Mouse (Mus musculus) frontal cortex, postnatal 25 days (tissue): ENCODE results near the gene Cacna1d.

Experiments
- DNase-seq, 2 experiments: peaks; one replicate each; pipeline ENCODE4 v3.0.0; 2022; ENCODE audit warnings: low spot score in 2 of 2

Cacna1d gene

DNA sequence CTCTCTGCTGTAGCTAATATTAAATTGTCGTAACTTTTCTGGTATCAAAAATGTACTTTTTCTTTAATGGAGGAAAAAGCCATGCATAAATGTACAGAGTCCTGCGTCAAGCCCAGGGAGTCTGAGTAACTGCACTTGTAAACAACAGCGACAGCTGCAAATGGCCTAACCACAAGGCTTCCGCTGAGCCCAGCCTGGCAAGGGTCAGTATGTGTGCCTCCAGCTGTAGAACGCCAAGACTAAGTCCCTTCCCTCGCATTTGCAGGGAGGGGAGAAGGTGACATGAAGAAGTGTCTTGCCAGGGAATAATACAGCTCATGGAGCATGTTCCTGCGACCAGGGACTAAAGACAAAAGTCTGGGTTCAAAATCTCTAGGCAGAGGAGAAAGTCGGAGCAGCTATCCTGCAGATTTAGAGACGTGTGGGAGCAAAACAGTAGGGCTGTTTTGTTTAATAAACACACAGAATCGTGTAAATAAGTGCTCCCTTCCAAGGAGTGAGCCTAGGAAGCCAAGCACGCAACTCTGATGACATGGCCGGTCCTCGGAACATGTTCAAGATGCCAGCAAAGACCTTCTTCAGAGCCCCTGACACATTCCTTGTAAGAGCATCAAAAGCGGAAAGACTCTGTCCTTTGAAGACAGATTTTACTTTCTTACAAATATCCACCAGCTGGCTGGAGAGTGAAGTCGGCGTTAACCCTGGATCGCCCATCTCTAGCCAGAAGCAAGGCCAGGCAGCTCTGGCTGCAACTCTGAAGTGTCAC is 160.7 kb downstream of the Cacna1d start:
- DNase-seq, result no peak

DNA sequence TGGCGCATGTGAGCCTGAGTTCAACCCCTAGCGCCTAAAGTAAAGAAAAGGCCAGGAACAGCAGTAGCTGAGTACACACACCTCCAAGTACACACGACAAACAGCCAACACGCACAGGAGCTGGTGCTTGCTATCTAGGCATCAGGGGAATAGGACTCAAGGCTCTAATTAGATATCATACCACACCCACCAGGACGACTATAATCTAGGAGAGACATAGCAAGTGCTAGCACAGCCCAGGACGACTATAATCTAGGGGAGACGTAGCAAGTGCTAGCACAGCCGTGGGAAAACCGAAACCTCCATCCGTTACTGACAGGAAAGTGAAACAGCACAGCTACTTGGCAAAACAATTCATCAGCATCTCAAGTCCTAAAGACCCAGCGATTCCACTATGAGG is 162.1 kb downstream of the Cacna1d start:
- no peak for DNase-seq

DNA sequence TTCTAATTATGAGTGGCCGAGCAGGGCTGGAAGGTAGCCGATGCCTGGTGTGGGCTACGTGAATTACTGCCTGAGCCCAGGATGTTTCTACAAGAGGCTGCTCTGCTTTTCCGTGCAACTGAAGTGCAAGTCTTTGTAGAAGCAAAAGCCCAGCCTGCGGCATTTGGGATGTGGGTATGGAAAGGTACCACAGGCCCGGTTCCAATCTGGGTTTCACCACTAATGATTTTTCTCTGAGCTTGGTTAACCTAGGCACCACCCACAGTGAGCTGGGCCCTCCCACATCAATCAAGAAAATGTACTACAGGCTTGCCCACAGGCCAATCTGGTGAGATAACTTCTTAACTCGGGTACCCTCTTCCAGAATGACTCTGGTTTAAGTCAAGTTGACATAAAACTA is 163.8 kb downstream of the Cacna1d start:
- DNase-seq, result no peak

- no peak for DNase-seq
These were observed 164.2 kb downstream of the Cacna1d start for GRCm38 (mm10) chr14:30327051-30327450.

GRCm38 (mm10) chr14:30326226-30326625 is 165.0 kb downstream of the Cacna1d start:
- DNase-seq, result no peak

- no peak for DNase-seq
These were observed 166.3 kb downstream of the Cacna1d start for GRCm38 (mm10) chr14:30324994-30325393.

- DNase-seq, result no peak
These were observed 172.4 kb downstream of the Cacna1d start for GRCm38 (mm10) chr14:30318715-30319437.

GRCm38 (mm10) chr14:30318293-30318692 is 173.0 kb downstream of the Cacna1d start:
- peak; percentile 27 to 57 for DNase-seq

DNA sequence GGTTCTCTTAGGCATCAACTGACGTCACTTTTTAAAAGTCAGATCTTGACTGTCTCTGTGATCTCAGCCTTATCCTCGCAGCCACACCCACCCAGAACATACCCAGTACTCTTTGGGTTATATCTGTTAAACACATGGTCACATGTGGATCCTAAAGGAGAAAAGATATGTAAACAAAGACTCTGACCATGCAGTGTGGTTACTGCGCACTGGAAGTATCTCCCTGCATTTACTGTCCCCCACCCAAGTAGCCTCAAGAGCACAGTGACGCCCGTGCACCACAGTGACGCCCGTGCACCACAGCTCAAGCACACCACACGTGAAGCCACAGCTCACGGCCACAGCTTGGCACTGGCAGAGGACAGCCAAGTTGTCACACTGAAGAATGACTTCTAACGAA is 173.6 kb downstream of the Cacna1d start:
- DNase-seq, result no peak

GRCm38 (mm10) chr14:30311206-30311889 is 179.9 kb downstream of the Cacna1d start:
- DNase-seq, result no peak

DNA sequence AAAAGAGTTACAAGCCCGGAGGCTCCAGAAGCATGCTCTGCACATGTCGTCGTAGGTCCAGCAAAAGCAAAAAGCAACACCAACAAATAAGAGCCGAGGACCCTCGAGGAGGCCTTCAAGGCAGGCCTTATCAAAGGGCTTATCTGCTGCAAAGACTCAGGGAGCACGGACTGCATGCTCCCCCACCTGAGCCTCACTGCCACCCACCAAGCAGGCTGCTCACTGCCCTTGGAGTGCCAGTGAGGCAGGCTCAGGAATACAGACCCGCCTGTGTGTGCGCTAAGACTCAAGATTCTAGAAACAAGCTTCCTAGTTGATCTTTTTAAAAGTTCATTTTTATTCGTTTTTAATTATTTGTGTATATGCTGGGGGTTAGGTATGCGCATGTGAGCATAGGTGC is 181.0 kb downstream of the Cacna1d start:
- no peak for DNase-seq

GRCm38 (mm10) chr14:30306221-30306620 is 185.0 kb downstream of the Cacna1d start:
- DNase-seq, result no peak

- DNase-seq, result no peak
These were observed 191.3 kb downstream of the Cacna1d start for GRCm38 (mm10) chr14:30299946-30300345.

DNA sequence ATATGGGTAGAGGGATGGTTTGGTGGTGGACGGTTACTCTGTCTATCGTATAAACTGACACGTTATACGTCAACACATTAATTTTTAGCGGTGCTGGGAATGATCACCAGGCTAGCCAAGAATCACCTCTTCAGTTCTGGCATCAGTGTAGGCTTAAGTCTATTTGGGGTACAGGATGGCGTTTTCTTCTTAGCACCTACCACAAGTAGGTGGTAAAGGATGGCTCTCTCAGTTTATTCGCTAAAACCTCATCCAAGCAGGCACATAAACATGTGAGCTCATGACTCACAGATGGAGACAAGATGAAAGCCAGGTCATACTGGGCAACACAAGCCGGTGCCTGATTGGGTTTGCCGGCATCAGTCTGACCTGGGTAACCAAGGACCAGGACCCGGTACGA is 193.8 kb downstream of the Cacna1d start:
- DNase-seq, result no peak

GRCm38 (mm10) chr14:30292135-30292463 is 199.2 kb downstream of the Cacna1d start:
- no peak for DNase-seq

DNA sequence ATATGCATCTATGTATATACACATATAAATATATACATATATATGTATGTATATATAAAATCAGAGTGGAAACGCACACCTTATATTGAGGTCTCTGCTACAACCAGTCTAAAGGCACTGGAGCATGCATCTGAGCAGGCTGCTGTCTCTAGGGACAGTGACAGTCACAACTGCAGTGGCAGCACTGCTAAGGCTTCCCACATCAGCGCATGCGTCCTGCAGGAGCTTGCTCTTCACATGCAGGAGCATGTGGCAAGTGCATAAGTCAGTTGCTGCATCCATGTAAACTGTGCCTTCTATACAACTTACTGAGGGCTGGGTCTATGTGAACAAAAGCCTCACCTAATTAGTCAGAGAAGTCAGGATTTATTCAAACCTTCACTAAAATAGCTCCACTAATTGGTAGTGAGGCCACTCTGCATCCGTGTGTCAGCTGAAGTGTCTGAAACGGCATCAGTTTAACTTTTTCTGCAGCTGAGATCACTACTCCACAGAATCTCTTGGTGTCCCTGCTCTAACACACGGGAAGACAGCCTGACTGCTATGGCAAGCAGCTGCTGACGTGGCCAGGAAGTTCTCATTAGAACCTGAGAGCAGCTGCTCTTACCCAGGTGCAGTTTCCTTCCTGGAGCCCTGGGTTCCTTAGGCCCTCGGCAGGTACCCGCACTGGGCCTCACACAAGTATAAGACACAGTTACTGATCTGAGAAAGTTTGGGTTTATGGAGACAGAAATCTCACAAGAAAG is 199.7 kb downstream of the Cacna1d start:
- no peak for DNase-seq

GRCm38 (mm10) chr14:30284446-30284845 is 206.8 kb downstream of the Cacna1d start:
- no peak for DNase-seq

DNA sequence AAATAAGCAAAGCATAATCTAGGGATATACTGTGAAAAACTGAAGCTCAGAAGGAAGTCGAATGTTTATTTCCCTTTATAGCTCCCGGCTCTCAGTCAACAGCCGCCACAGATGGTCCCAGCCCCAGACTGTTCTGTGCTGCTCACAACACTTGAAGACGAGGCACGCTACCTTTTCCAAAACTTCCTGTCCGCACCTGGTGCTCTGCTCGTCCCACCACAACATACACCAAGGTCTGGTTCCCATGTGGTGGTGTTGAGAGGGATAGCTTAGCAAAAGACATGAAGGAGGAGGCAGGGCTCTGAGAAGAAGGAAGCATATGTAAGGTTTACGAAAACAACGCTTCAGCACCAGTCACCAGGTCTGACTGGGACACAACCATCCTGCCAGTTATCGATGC is 207.2 kb downstream of the Cacna1d start:
- DNase-seq, result no peak

GRCm38 (mm10) chr14:30275572-30275971 is 215.7 kb downstream of the Cacna1d start:
- DNase-seq, result no peak

- no peak for DNase-seq
These were observed 218.3 kb downstream of the Cacna1d start for GRCm38 (mm10) chr14:30272976-30273375.

- no peak for DNase-seq
These were observed 218.7 kb downstream of the Cacna1d start for GRCm38 (mm10) chr14:30272523-30272922.

DNA sequence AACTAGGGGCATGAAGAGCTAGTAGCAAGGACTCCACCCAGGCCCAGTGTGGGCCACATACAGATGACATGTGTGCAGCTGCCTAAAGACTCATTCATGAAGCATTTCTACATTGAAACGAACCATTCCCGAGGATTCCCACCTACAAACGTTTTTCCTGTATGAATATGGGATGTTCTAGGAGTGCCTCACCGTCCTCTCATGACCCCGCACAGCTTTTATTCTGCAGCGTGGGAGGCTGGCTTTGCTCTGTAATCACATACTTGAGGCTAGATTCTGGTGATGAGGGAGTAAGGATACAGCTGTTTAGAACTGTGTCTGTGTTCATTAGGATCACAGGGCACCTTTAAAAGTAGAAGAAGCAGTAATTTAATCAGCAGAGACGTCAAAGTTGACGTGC is 219.4 kb downstream of the Cacna1d start:
- DNase-seq, result no peak
